Mouse (Mus musculus) c-Kit-positive CD71-negative TER-119-negative erythroid progenitor cells, embryonic 14.5 days (primary cell): Measurements from ENCODE around the gene Ttc9b.
A peak's percentile ranks its signal among the peaks of the same experiment; 100 is the strongest.

Experiments
- DNase-seq: peaks from one replicate; pipeline ENCODE4 v3.0.0-alpha.2; 2013; ENCODE audit warnings: low read depth

The Ttc9b gene

DNA sequence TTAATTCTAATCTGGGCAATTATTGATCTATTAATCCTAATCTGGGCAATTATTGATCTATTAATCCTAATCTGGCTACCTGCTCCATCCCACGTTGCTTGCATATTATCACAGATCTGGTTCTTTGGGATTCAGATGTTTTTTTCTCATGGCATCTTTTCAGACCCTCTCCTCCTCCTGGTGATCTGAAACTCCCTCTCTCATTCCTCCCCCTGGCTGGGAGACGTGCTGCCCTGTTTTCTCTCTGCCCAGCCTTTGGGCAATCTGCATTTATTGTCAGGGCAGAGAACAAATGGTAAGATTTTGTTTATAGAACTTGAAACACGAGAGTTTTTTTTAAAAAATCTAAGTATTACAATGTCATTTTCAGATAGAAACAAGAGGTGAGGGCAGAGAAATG is 34.1 kb downstream of the Ttc9b start:
- no peak for DNase-seq

DNA sequence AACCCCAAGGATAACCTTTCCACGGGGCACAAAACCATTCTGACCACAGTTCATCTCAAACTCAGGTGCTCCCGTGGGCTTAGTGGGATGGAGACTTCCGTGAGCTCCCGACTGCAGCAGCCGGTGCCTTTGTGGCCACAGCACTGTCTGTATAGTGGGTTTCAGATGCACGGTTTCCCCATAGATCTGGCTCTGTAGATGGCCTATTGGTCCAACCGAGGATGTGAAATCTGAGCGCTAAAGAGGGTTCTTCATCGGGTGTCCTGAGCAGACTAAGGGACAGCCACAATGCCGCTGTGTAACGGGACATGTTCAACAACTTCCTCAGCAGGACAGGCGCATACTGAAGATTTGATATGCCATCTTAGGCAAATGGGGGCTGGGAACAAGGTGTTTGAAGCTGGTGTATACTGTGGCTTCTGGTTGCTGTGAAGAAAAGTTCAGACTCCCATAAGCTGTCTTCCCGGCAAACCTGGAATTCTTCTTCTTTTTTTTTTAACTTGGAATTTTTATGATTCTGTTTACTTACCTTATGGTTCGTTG is 34.6 kb downstream of the Ttc9b start:
- no peak for DNase-seq

DNA sequence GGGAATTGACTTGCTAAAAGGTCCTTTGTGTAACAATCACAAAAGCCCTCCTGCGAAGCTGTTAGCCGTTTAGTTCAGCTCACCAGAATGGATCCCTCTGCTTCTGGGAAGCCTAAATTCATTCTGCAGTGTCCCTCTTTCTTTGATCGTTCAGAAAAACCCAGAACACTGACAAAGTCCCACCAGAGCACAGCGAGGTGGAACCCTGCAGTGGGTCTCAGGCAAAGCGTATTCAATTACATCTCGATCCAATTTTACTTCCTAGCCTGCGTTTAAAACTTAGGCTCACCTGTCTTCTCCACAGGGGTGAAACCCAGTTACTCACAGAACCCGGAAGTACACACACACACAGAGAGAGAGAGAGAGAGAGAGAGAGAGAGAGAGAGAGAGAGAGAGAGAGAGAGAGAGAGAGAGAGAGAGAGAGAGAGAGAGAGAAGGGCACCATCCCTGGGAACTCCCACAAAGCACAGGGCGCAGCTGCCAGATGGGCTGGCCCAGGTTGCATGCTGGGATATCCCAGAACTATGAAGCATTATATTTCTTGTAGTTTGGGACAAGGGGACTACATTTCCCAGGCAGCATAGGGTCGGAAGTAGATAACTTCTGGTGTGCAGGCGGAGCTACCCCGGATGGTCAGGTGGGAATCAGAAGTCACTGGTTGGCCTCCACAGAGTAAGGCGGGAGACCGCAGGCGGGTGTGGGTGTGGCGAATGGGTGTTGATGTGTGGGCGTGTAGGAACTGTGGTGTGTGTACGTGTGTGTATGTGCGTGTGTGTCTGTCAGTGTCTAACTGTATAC is 35.3 kb downstream of the Ttc9b start, which contains the start of gene Zfp607b:
Gene Zfp607b (plus strand): TSS at position 526 of the 798 bp plus-strand sequence.
- DNase-seq: peak; percentile 89

DNA sequence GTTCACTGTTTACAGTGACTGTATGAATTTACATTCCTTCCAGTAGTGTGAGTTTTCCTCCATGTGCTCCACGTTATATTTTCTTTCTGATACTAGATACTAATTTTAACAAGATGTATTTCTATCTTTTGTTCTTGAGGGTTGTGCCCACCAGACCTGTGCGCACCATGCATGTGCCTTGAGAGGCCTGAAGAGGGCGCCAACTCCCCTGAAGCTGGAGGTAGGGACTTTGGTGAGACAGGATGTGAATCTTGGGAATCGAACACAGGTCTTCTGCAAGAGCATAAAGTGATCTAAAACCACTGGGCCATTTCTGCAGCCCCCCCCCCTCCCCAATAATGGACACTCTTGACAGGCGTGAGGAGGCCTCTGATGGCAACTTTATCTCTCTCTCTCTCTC is 37.4 kb downstream of the Ttc9b start:
- DNase-seq: no peak

DNA sequence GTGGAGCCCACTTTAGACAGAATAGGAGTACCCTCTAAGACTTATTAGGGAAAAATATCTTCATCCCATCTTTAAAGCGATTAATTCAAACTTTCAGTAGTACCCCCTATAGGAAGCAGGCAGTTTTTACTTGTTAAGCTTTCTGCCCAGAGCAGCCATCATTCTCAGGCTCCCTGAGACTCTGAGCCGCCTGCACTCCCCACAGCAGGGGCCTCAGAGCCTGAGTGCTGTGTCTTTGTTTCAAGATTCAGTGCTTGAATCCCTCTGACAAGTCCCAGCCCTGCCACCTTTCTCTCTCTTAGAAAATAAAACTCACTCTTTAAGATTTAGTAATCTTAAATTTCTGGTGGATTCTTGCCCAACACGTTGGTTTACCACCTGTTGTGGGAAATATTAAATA is 43.0 kb downstream of the Ttc9b start:
- no peak for DNase-seq
